Mouse (Mus musculus): ENCODE measurements at regions not wholly inside any gene's neighbourhood (a gene's known extent, or its start where the extent isn't known, plus 50 kb on each side); places are given as distances from the start of the nearest gene placed in this dataset.
A peak's percentile ranks its signal among the peaks of the same experiment; 100 is the strongest.
"Not testable (repeated sequence)": the region's sequence is repeated elsewhere in the genome, so short reads cannot be mapped to it uniquely, and the experiment has no call there.

DNA sequence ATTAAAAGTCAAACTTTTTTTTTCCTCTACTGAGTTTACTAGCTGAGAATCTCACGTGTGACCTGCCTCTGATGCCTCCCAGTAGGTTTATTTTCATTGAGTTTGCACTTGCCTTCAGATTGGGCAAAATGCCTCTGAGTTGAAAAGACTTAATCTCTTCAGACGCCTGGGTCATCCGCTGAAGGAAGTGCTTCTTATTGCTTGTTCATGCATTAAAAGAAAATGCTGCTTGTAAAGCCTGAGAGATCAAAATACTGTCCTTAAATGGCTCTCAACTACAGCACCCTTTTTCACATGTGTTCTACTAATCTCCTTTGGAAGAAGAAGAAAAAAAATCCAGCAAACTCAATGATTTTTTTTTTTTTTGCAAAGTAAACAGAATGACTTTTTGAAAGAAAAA, 351.5 kb downstream of the Kcnh5 start:
- DNase-seq (ENCODE audit: low read depth, low spot score): no peak

DNA sequence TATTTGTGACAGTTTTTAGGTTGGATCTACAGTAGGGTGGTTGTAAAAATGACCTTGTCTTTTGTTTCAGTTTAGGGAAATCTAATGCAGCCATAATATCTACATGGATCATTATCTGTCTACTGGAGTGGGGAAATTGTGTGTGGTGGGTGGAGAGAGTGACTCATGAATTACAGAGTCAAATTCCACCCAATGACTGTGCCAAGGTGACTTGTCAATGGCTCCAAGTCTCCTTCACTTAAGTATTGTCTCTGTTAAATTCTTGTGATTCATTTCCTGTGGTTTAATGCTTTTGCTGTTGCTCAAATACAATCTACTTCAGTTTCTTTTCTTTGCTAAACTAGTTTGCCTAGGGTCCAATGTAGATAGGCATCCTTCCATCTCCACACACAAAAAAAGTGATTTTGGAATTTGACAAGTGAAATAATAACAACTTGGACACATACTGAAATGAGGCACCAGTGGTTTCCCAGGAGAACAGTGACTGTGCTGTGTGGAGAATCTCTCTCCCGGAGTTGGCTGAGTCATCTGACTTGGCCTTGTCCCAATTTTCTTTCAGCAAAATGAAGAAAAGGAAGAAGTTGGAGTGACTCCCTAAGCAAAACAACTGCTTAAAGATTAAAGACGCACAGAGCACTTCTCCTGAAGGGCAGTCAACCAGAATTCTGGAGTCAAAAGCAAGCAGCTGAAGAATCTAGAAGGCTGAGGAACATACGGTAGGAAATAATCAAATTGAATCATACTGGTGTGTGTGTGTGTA, 352.2 kb downstream of the Kcnh5 start:
- DNase-seq (ENCODE audit: low read depth, low spot score): no peak

DNA sequence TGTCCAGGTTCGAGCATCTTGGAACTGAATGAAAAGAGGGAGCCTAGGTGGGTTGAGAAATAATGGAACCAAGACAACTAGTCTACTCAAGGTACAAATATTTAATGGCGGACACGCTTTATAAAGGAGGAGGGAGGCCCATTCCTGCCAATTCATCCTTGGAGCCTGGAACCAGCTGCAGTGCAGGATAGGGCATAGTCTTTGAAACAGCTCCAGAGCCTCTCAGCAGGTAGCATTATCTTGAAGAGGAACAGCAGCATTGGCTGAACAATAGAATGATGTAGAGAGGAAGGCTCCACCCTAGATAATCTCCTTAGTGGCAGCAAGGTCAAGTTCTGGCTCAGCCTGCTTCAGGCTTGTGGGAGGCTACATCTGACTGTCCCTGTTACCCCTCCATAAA, 361.0 kb downstream of the Kcnh5 start:
- not testable (repeated sequence) for DNase-seq (ENCODE audit: low read depth, low spot score)

DNA sequence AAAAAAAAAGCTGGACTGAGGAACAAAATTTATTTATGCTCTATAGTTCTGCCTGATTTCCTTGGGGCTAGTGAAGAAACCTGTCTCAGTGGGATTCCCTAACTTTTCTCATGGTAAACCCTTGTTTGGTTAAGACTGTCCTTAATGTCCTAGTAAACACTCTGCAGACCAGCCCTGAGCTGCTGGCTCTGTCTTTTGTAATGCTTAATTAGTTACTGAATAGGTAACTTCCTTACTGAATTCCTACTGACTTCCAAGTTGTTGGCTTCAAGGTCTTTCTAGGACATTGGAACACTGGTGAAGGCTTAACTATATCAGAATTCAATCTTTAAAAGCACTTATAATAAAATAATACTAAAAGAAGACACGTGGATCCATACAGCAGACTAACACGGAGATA, 368.6 kb downstream of the Kcnh5 start:
- not testable (repeated sequence) for DNase-seq (ENCODE audit: low read depth, low spot score)

DNA sequence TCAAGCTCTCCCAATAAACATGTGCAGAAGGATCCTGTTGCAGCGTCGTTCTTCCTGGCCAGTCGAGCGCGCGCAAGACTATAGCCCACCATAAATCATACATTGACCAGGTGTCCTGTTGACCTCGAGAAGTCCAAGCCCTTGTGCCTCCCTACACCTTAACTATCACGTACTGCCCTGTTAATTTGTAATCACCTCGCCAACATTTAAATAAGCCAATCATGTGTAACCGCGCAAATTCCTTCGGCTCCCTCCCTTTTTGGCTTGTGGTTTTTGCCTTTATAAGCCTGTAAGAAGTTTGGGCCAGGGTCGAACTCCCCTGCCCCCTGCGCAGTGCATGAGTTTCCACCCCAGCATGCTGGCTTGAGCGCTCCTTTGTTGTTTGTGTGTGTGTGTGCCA, 369.2 kb downstream of the Kcnh5 start:
- not testable (repeated sequence) for DNase-seq (ENCODE audit: low read depth, low spot score)

DNA sequence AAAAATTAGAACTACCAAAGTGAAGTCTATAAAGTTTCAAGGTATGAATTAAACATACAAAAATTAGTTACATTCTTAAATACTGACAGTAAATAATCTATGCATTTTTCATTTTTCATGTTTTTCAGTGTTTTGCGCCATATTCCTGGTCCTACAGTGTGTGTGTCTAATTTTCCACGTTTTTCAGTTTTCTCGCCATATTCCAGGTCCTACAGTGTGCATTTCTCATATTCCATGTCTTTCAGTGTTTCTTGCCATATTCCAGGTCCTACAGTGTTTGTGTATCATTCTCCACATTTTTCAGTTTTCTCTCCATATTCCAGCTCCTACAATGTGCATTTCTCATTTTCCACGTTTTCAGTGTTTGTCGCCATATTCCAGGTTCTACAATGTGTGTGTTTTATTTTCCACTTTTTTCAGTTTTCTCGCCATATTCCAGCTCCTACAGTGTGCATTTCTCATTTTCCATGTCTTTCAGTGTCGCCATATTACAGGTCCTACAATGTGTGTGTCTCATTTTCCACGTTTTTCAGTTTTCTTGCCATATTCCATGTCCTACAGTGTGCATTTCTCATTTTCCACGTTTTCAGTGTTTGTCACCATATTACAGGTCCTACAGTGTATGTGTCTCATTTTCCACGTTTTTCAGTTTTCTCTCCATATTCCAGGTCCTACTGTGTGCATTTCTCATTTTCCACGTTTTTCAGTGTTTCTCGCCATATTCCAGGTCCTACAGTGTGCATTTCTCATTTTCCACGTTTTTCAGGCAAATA, 373.2 kb downstream of the Kcnh5 start:
- DNase-seq (ENCODE audit: low read depth, low spot score): peak; percentile 48

DNA sequence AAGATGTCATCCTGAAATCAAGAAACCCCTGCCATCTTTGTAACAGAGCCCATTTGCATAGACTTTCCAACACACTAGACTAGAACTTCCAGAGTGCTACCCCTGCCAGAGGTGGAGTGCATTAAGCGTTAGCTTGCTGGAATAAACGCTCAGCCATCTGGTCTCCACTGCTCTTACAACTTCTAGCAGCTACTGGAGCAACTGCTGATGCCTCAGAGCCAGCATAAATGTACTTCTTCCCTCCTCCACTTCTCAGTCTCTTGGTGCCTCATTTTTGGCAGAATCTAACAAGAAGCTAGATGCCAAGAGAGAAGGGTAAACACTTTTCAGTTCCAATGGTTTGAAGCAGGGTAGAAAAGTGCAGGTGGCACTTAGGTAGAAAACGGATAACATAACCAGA, 385.1 kb downstream of the Kcnh5 start:
- no peak for DNase-seq (ENCODE audit: low read depth, low spot score)

DNA sequence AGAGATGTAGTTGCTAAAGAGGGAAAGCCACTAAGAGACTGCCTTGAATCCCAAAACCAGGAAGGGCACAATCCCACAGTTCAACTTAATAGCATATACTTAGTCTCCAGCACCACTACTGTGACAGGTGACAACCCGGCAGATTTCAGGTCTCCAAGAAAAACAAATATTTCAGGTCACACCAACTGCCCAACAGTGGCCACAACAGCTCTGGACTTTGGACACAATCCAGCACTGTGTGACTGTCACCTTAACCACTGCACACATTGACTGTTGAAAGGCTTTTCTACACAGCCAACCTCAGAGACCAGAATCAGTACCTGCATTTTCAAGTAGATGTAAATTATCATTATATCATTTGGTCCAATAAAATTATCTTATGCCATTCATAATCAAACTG, 414.8 kb downstream of the Kcnh5 start:
- DNase-seq (ENCODE audit: low read depth, low spot score): no peak

DNA sequence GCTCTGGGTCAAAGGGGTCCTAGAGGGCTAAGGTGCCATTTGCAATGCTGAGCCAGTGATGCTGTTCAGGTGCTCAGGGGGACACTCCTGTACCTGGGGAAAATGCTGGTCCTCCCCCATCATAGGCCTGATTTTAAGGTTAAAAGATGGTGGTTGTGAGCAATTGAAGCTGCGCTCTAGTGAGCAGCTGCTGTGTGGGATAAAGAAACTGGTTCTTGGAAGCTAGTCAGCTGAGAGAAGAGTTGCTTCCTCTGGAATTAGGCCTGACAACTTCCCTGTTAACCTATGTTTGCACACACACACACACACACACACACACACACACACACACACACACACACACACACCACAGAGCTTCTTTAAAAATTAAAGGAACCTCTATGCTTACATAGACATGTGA, 428.9 kb upstream of the Gm11042 start:
- no peak for DNase-seq (ENCODE audit: low read depth, low spot score)

DNA sequence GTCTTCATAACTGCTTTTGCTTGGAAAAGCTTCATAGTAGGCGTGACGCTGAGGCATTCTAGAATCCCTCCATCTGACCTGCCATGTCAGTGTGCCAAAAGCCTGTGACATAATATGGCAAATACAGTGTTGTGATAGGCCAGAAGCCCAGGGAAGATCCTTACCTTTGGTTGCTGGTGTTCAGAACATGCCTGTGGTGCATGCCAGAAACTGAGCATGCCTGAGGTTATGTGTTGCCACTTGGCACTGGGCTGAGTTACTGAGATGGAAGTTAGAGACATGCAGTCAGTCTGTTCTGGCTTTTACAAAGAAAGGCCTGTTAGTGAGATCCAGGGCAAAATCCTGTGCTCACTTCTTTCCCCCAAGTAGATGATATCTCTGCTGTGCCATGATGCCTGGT, 412.7 kb upstream of the Gm11042 start:
- no peak for DNase-seq (ENCODE audit: low read depth, low spot score)

DNA sequence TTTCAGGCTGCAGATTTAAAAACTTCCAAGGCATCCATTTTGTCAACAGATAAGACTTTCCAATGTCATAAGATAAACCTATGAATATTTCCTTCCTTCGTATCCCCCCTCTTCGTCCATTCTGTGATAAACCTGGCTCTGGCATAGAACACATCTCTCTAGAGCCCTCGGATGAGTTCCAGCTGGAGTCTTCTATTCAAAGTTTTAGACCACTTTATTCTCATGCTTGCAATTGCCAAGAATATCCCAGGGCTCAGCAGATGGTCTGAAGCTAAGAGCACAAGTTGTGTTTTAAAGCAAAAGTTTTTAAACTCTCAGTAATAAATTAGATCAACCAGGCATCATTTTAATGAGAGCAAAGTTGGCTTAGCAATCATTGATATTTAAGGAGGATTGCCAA, 363.0 kb upstream of the Gm11042 start:
- DNase-seq (ENCODE audit: low read depth, low spot score): no peak

DNA sequence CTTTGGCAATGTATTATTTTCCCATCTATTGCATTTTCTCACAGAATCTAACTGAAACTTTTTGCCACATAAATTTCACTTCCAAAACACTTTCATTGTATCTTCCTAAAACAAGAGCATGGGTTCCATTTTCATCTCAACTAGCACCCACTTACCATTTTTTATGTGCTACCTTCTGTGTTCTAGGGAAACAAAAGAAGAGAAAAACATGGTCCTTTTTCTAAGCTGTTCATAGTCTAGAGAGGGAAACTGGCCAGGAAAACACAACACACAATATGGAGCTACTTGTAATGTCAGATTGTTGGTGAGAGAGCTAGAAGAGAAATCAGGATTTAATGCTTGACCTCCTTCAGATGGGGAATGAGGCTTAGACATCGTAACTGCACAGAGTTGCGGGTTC, 361.6 kb upstream of the Gm11042 start:
- no peak for DNase-seq (ENCODE audit: low read depth, low spot score)

DNA sequence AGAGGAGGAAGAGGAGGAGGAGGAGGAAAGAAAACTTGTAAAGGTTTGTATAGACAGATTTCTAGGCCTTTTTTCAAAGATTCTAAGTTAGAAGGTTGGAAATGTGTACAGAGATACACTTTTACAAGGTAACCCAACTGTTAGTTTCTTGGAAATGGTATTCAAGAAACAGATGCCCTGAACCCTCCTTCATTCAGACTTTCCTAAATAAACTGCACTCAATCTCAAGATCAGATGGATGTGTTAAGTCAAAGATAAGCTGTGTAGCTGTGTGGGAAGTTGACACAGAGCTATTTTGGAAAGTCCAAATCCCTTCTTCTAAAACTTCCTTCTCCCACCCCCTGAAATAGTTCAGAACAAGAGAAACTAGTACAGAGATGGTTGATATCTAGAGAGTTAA, 342.2 kb upstream of the Gm11042 start:
- DNase-seq (ENCODE audit: low read depth, low spot score): no peak

DNA sequence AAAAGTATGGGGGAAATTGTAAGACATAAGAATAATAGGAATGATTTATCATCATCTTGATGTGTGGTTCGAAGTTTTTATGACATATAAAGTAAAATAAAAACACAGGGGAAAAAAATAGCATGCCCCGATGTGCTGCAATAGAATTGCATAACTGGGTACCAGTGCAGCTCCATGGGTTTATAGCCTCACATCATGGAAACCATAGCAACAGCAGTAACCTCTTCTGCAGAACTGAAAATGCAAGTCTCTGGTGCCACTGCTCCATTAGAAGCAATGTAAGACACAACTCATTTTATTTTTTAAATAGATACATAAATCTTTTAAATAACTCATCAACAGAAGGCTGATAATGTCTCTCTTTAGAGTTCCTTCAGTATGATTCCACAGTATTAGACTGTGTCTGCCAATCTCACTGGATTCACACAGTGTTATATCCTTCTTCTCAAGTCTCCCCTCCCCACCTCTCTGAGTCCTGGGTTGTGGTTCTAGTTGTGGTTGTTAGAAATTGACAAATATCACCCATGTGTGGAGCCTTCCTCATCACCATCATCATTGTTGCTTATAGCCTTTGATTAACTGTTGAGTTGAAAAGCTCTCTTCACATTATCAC, 340.9 kb upstream of the Gm11042 start:
- DNase-seq (ENCODE audit: low read depth, low spot score): no peak

DNA sequence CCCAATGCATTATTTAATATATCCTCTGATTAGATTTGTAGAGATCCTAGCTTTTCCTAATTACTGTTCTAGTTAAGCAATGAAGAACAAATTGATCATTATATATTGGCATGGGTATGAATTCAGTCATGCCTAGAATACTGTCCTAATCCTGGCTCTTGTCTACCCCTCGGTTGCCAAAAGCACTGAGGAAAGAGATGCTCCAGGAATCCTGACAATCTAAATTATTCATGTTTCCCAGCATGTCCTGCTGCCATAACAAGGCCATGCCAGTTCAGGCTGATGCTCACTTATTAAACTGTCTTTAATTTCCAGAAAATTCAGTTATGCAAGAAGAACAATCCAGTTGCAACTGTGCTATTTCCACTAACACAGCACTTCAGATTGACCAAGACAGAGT, 335.1 kb upstream of the Gm11042 start:
- DNase-seq (ENCODE audit: low read depth, low spot score): no peak

DNA sequence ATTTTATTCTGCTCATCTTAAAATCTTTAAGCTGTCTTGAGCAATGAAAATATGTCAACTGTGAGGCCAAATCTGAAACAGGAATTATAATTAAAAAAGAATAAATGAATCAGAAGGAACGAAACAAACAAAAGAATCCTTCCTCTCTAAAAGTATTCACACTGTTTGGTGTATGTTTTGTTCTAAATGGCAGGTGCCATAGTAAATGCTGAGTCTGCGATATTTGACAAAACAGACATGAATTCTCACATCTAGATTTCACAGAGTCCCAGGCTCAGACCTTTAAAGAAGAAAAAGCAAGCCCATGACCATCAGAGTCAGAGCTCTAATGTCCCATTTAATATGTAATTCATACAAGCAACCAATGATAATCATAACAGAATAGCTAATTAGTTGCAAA, 316.6 kb upstream of the Gm11042 start:
- DNase-seq (ENCODE audit: low read depth, low spot score): no peak

DNA sequence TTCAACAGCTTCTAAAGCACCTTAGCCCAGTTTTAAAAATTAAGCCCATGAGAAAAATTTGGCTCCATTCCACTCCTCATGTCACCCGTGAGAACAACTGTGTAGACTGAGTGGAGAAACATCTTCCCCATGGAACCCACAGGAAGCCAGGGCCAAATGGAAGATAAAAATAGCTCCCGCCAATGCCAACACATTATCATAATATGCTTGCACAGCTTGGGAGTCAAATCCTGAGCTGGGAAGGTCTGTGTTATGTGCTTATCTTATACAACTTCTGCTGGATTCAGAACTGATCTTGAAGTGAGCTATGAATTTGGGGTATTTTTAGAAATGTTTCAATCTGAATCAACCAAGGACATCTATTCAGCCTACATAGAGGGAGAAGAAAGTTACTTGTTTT, 279.0 kb upstream of the Gm11042 start:
- DNase-seq (ENCODE audit: low read depth, low spot score): no peak

DNA sequence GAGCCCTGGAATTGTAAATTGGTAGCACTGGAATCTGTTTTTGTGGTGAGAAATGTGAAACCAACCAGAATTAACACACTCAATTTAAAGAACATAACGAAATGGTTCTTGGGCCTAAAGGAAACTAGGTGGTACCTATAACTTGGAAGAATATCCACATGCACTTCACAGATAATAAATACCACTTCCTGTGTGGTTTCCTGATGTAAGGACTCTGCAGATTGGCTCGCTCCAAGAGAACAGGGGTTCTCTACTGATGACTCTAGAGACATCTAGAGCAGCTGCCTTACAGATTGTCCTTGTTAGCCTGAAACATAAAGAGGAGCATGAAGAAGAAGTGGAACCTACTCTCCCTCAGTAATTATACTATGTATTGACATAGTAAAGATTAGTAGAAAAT, 238.4 kb upstream of the Gm11042 start:
- no peak for DNase-seq (ENCODE audit: low read depth, low spot score)

DNA sequence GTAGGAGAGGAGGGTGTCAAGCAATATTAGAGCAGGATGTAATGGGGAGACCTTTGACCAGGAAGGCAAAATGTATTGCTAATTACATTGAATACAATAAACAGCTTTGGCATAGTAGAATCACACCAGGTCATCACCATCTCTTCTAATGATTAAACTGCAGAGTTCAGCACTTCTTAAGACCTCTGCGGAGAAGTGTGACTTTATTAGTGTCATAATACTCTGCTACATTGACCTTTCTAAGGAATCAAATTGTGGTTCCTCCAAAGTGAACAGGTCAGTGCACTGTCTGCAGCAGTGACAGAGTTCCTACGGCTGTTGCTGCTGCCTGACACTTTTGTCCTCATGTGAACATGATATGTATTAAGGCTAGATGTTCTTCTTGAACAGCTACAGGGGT, 228.0 kb upstream of the Gm11042 start:
- DNase-seq (ENCODE audit: low read depth, low spot score): no peak

DNA sequence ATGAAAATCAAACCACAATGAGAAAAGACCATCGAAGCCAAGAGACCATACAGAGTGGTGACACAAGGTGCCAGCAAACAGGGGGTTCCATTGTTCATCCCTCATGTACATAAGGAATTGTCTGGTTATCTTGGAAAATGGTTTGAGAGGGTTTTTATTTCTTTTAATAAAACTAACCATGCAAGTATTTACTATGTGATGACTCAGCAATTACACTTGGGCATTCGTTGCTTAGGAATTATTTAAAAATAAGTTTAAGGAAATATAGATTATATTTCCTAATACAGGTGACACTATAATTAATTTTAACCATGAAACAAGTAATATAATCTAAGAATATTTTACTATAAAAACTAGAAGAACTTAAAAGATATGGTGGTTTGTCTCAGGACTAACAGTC, 218.7 kb upstream of the Gm11042 start:
- no peak for DNase-seq (ENCODE audit: low read depth, low spot score)

DNA sequence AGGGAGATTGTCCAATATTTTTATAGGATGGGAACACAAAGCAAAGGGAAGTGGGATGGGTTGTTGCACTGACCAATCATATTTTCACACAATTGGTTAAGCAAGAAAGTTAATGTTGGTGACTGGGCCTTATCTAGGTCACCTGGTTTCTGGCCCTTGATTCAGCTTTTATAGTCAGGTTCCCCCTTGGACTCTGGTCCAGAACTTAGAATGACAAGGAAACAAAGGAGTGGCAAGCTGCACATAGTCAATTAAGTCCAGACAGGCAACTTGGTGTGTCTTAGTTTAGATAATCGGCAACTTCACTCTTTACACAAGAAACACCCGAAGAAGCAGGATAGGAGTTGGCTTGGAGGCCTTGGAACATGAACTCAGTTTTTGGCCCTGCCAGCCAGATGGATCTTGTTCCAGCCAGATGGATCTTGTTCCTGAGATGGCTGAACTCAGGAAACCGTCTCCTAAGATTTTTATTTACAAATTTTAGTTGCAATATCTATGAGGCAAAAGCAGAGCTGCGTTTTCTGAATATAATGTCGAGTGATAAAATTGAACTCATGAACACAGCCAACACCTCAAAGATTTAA, 212.9 kb upstream of the Gm11042 start:
- DNase-seq (ENCODE audit: low read depth, low spot score): no peak

DNA sequence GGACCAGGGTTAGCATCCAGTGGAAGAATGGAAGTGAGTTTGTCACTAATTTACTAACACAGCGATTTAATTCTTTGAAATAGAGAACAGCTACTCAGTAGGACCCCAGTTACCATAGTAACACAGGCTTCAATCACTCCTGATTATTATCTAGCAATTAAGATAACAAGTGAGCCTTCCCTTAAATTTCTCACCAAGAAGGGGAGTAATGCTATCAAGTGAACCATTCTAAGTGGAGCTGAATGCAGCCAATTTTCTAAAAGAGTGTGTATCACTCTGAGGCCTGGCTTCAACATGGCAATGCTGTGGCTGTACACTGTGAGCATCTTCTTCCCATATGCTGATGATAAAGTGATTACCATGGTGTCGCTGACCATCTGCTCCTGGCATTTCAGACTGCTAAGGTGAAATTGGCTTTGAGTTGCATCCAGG, 211.0 kb upstream of the Gm11042 start:
- DNase-seq (ENCODE audit: low read depth, low spot score): no peak

DNA sequence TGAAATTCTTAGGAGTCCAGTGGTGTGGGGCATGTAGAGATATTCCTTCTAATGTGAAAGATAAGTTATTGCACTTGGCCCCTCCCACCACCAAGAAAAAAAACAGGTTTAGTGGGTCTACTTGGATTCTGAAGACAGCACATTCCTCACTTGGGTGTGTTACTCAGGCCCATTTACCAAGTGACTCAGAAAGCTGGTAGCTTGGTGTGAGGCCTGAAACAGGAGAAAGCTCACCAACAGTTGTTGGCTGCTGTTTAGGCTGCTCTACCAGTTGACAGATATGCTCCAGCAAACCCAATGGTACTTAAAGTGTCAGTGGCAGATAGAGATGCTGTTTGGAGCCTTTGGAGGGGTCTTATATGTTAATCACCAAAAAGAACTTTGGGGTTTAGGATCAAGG, 207.8 kb upstream of the Gm11042 start:
- DNase-seq (ENCODE audit: low read depth, low spot score): no peak
